In the genomic region with DNA sequence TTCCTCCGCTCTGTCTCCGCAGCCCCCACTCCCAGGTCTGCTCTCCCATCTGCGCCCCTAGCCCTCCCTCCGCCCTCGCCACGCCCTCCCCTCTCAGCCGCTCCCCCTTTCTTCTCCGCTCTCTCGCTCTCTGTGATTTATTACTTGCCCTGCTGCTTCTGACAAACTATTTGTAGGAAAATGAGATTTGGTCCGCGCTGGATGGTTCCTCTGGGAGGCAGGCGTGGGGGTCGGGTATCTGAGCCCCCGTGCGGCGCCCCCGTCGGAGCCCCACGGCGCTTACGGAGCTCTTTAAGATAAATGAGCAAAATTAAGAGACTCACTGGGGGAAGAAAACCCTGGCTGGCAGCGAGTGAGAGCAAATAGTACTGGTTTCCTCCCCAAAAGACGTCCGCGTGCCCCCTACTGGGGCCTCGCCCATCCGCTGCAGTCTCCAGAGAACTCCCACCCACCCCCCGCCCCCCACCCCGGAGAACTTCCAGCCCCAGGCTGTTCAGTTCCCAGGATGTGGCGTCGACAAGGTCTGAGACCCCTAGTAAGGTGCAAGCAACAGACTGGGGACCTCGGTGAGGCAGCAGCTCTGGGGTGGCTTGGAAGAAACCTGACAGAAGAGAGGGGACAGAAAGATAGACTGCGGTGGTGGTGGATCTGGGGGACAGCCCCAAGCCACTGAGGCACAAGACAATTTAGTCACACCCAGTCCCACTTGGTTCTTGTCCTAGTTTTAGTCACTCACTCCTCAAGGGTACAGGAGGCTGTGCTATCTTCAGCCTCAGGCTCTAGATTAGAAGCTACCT, we compare ENCODE assay signal across 9 mouse cellular contexts. TPM values are rescaled to one million over a fixed set of nuclear protein-coding genes. Genes with fewer than 3 reads are reported as not detected.
A peak's percentile ranks its signal among the peaks of the same experiment; 100 is the strongest.
DNase-seq lines count a peak whose midpoint lies in the region; ATAC-seq and TF ChIP-seq lines count a peak whose summit lies in the region.
"Had no signal": no experiment of that assay in that cellular context is flagged by ENCODE, and none has a peak within 500 bp of the region (broad histone marks: within the 10 kb centered on the region; RNA-seq: fewer than 3 reads in every experiment).

No protein-coding gene starts in this region.

- no peaks in the 10 kb centered on the region for H3K9me3 ChIP-seq in hindbrain, embryonic 14.5 days (ENCODE audit: control insufficient read depth, low read length)
- H3K9me3 ChIP-seq in limb, embryonic 15.5 days = no peaks in the 10 kb centered on the region
- H3K9me3 ChIP-seq in neural tube, embryonic 14.5 days (ENCODE audit: control insufficient read depth, low read length) = no peaks in the 10 kb centered on the region

- H3K9ac ChIP-seq in hindbrain, embryonic 14.5 days = peak overlapping the region; percentile 64
- H3K9ac ChIP-seq in limb, embryonic 15.5 days = 0 out of 2 replicates have a peak overlapping the region, but pooled peaks have one; percentile 26
- H3K9ac ChIP-seq in neural tube, embryonic 14.5 days (replicated peaks; ENCODE audit: low read depth, low read length) = peak overlapping the region; percentile 17; the same call in 1 of the 2 replicates

- ATAC-seq in hindbrain, embryonic 14.5 days (ENCODE audit: low FRiP score) = peak; percentile 90
- no peak for ATAC-seq in limb, embryonic 15.5 days (ENCODE audit: insufficient number of reproducible peaks, low FRiP score, low TSS enrichment, low read depth)
- ATAC-seq in neural tube, embryonic 14.5 days (ENCODE audit: low read depth) = peak; percentile 93

- DNase-seq in lung, adult 2 months = no peak
- DNase-seq in lung, postnatal 25 days (ENCODE audit: low spot score) = no peak
- DNase-seq in embryo, embryonic 11 days = peak; percentile 87
- peak; percentile 71 for DNase-seq in hindbrain, embryonic 14.5 days (ENCODE audit: low spot score)
- DNase-seq in T-cell, adult 2 months (ENCODE audit: low spot score) = no peak
- no peak for DNase-seq in frontal cortex, postnatal 36 days (ENCODE audit: low spot score in 2 of 2)

- peaks cover 2% of the 10 kb centered on the region for H3K4me1 ChIP-seq in lung, adult 2 months (ENCODE audit: control insufficient read depth, insufficient read depth, low read length)
- H3K4me1 ChIP-seq in hindbrain, embryonic 14.5 days (replicated peaks; ENCODE audit: control insufficient read depth, insufficient read depth, low read length) = peaks cover 14% of the 10 kb centered on the region; the same call in 1 of the 2 replicates
- H3K4me1 ChIP-seq in limb, embryonic 15.5 days = peaks cover 13% of the 10 kb centered on the region; the same call in 1 of the 2 replicates
- H3K4me1 ChIP-seq in neural tube, embryonic 14.5 days (ENCODE audit: control insufficient read depth, insufficient read depth, low read length) = peaks cover 8% of the 10 kb centered on the region; the same call in 1 of the 2 replicates

- peak overlapping the region; percentile 72 for H3K4me2 ChIP-seq in hindbrain, embryonic 14.5 days (replicated peaks)
- peak overlapping the region; percentile 80 for H3K4me2 ChIP-seq in limb, embryonic 15.5 days
- H3K4me2 ChIP-seq in neural tube, embryonic 14.5 days (ENCODE audit: low read depth, low read length) = peak overlapping the region; percentile 48

- peak overlapping the region; percentile 6 for H3K4me3 ChIP-seq in lung, adult 2 months (replicated peaks; ENCODE audit: extremely low read depth, low read depth, low read length)
- peak overlapping the region; percentile 40 for H3K4me3 ChIP-seq in hindbrain, embryonic 14.5 days (replicated peaks; ENCODE audit: low read length)
- peak overlapping the region; percentile 46 for H3K4me3 ChIP-seq in limb, embryonic 15.5 days
- peak overlapping the region; percentile 20 for H3K4me3 ChIP-seq in neural tube, embryonic 14.5 days (ENCODE audit: low read depth, low read length)

- no peaks in the 10 kb centered on the region for H3K27me3 ChIP-seq in hindbrain, embryonic 14.5 days (ENCODE audit: control insufficient read depth, insufficient read depth, low read length)
- no peaks in the 10 kb centered on the region for H3K27me3 ChIP-seq in limb, embryonic 15.5 days
- no peaks in the 10 kb centered on the region for H3K27me3 ChIP-seq in neural tube, embryonic 14.5 days (ENCODE audit: control insufficient read depth, insufficient read depth, low read length)

- peak overlapping the region; percentile 78 for H3K27ac ChIP-seq in hindbrain, embryonic 14.5 days
- peak overlapping the region; percentile 50 for H3K27ac ChIP-seq in limb, embryonic 15.5 days
- peak overlapping the region; percentile 69 for H3K27ac ChIP-seq in neural tube, embryonic 14.5 days (ENCODE audit: low read depth, low read length)
- H3K27ac ChIP-seq: macrophage had no signal

- TF ChIP-seq POLR2A in lung, adult 2 months (IDR thresholded peaks at IDR 0.05; ENCODE audit: borderline replicate concordance, extremely low read depth, low read depth, low read length) = no peak

- no peak for TF ChIP-seq CTCF in lung, adult 2 months (IDR thresholded peaks at IDR 0.05; ENCODE audit: insufficient read depth, low read length)

- H3K36me3 ChIP-seq in hindbrain, embryonic 14.5 days (replicated peaks; ENCODE audit: control insufficient read depth, insufficient read depth) = no peaks in the 10 kb centered on the region
- no peaks in the 10 kb centered on the region for H3K36me3 ChIP-seq in limb, embryonic 15.5 days
- no peaks in the 10 kb centered on the region for H3K36me3 ChIP-seq in neural tube, embryonic 14.5 days (ENCODE audit: control insufficient read depth, insufficient read depth, low read length)

- 1% methylated on average over 32 of the region's 33 CpGs for WGBS in lung, adult 2 months
- WGBS in hindbrain, embryonic 14.5 days = under 1% methylated on average over 33 of the region's 33 CpGs
- WGBS in limb, embryonic 15.5 days = 2% methylated on average over 33 of the region's 33 CpGs
- under 1% methylated on average over 33 of the region's 33 CpGs for WGBS in neural tube, embryonic 14.5 days

RNA-seq across cellular contexts. Expression of a gene that starts 46.2 kb away (rescaled TPM):
- polyA plus RNA-seq in lung, adult 2 months (2012; rRNA removed) = not detected in 2 replicates
- polyA plus RNA-seq in hindbrain, embryonic 14.5 days (2014; fragmentation: Nextera tagmentation; extraction: Ambion mirVana) = 24.5 and 33.0 TPM in 2 replicates
- polyA plus RNA-seq in limb, embryonic 15.5 days (2015; fragmentation: Nextera tagmentation; extraction: Ambion mirVana) = 0.13 TPM in 1 of 2 replicates, not detected in the other
- 56.9 and 64.1 TPM in 2 replicates for polyA plus RNA-seq in neural tube, embryonic 14.5 days (2014; fragmentation: Nextera tagmentation; extraction: Ambion mirVana)
- polyA plus RNA-seq: macrophage had no signal

Comparison
In these comparisons a context has a peak if more than half of its experiments do, and no peak if none do; other contexts are left out.
1. DNase-seq: peak in embryo, embryonic 11 days (single experiment) and hindbrain, embryonic 14.5 days (single experiment); none in lung, adult 2 months (single experiment), lung, postnatal 25 days (single experiment), T-cell, adult 2 months (single experiment) and frontal cortex, postnatal 36 days (0 of 2).
2. RNA of a gene that starts 46.2 kb away (polyA plus RNA-seq): 56.9 to 64.1 TPM in neural tube, embryonic 14.5 days and 24.5 to 33.0 TPM in hindbrain, embryonic 14.5 days; 0.13 TPM in limb, embryonic 15.5 days and not detected in lung, adult 2 months; every median in the first group is over 10 times any median in the second.
3. Peak in every context shown above with its lines, with median percentiles within 50 percentile points of each other: H3K4me3 ChIP-seq, H3K27ac ChIP-seq, H3K4me2 ChIP-seq and H3K9ac ChIP-seq.